Mouse (Mus musculus) embryonic facial prominence, embryonic 13.5 days (tissue): Measurements from ENCODE around the gene Gm5134. TPM values are rescaled to one million over a fixed set of nuclear protein-coding genes. Genes with fewer than 3 reads are reported as not detected.

ENCODE experiments used
- ATAC-seq: fragments of 200-750 bp; cut with Nextera tagmentation; 2 replicates; pipeline ENCODE4 v1.8.0; 2017; ENCODE audit warnings: low read depth; ENCODE audit not compliant: insufficient number of reproducible peaks, insufficient read depth, low FRiP score, low TSS enrichment
- H3K27ac ChIP-seq: fragments of 300-500 bp; sonication (generic); 2 replicates; pipeline ENCODE4 v1.5.1; 2015; ENCODE audit warnings: moderate library complexity, mild to moderate bottlenecking, inconsistent platforms
- H3K27me3 ChIP-seq: fragments of 300-500 bp; sonication (generic); 2 replicates; pipeline ENCODE4 v1.6.1; 2015; ENCODE audit warnings: mild to moderate bottlenecking, inconsistent platforms
- H3K36me3 ChIP-seq: fragments of 300-500 bp; sonication (generic); 2 replicates; pipeline ENCODE4 v1.6.1; 2015; ENCODE audit warnings: mild to moderate bottlenecking, inconsistent platforms
- H3K4me1 ChIP-seq: fragments of 300-500 bp; sonication (generic); 2 replicates; pipeline ENCODE4 v1.6.1; 2015; ENCODE audit warnings: inconsistent platforms
- H3K4me2 ChIP-seq: fragments of 300-500 bp; sonication (generic); 2 replicates; pipeline ENCODE4 v1.6.1; 2015; ENCODE audit warnings: moderate library complexity, mild to moderate bottlenecking, inconsistent platforms
- H3K4me3 ChIP-seq: fragments of 300-500 bp; sonication (generic); 2 replicates; pipeline ENCODE4 v1.5.1; 2015; ENCODE audit warnings: mild to moderate bottlenecking, inconsistent platforms
- H3K9ac ChIP-seq: fragments of 300-500 bp; sonication (generic); 2 replicates; pipeline ENCODE4 v1.6.1; 2015; ENCODE audit warnings: mild to moderate bottlenecking, inconsistent platforms
- H3K9me3 ChIP-seq: fragments of 300-500 bp; sonication (generic); 2 replicates; pipeline ENCODE4 v1.6.1; 2016; ENCODE audit warnings: inconsistent platforms
- WGBS: fragments of 180-500 bp; shearing (Covaris S2); methylation state at CpG from one replicate; pipeline ENCODE4 v1.1.7; 2015; ENCODE audit warnings: mixed read lengths; 5-methylcytosine and 5-hydroxymethylcytosine counted together
- microRNA-seq: library from miRNA; unstranded; fragments of <30 nt; microRNA quantifications from one replicate; pipeline ENCODE4, GENCODE M21; 2016
- polyA plus RNA-seq: library from polyadenylated mRNA; unstranded; fragments of >200 nt; fragmentation: Nextera tagmentation; extraction: Ambion mirVana; gene quantifications from 2 replicates; pipeline ENCODE4 v1.2.1, GENCODE M21; 2015

The Gm5134 gene
- polyA plus RNA-seq, 1 experiment from 2014 or later: not detected

- no peak for ATAC-seq
- Histone ChIP-seq H3K9ac (no peak overlapping the region), H3K9me3 (no peaks in the 10 kb centered on the region), H3K4me2 (no peak overlapping the region), H3K27ac (no peak overlapping the region), H3K36me3 (peaks cover 4% of the 10 kb centered on the region), H3K4me3 (no peak overlapping the region), H3K4me1 (peaks cover 3% of the 10 kb centered on the region; the same call in 1 of the 2 replicates), H3K27me3 (no peaks in the 10 kb centered on the region)
- WGBS: 36% methylated on average over 6 of the region's 6 CpGs
These were observed 94.7 kb downstream of the Gm5134 start for GRCm38 (mm10) chr10:76048967-76049366.

- WGBS: 78% methylated on average over 11 of the region's 11 CpGs
These were observed 97.5 kb downstream of the Gm5134 start for GRCm38 (mm10) chr10:76051860-76052259.

More at GRCm38 (mm10) chr10:76051860-76052259, 97.5 kb downstream of the Gm5134 start:
- Histone ChIP-seq H3K9ac (no peak overlapping the region), H3K27ac (no peak overlapping the region), H3K9me3 (no peaks in the 10 kb centered on the region), H3K4me1 (no peaks in the 10 kb centered on the region), H3K36me3 (no peaks in the 10 kb centered on the region), H3K4me3 (no peak overlapping the region), H3K27me3 (no peaks in the 10 kb centered on the region), H3K4me2 (no peak overlapping the region)
- ATAC-seq: no peak

Small RNA genes within 50 kb of the gene (microRNA-seq; reads per million reads assigned to microRNA genes)
- not detected for gene Mir6409

Other genes starting within 250 kb of the Gm5134 start
- 30.0 and 33.9 TPM in 2 replicates for gene Cabin1, start 190.2 kb upstream of the Gm5134 start, polyA plus RNA-seq
- 77.3 and 79.2 TPM in 2 replicates for gene Ddt, start 181.1 kb upstream of the Gm5134 start, polyA plus RNA-seq
- gene Gm20441, start 173.6 kb upstream of the Gm5134 start, polyA plus RNA-seq: not detected in 2 replicates
- 11.8 and 16.7 TPM in 2 replicates for gene Gstt3, start 173.1 kb upstream of the Gm5134 start, polyA plus RNA-seq
- 9.9 and 17.6 TPM in 2 replicates for gene Gstt1, start 155.9 kb upstream of the Gm5134 start, polyA plus RNA-seq
- not detected in 2 replicates for gene Gstt4, start 132.0 kb upstream of the Gm5134 start, polyA plus RNA-seq
- gene Gstt2, start 117.1 kb upstream of the Gm5134 start, polyA plus RNA-seq: 5.9 and 9.1 TPM in 2 replicates
- gene Mif, start 94.3 kb upstream of the Gm5134 start, polyA plus RNA-seq: 1,667 and 1,727 TPM in 2 replicates
- gene Derl3, start 61.1 kb upstream of the Gm5134 start, polyA plus RNA-seq: 2.6 and 3.9 TPM in 2 replicates
- 229 and 250 TPM in 2 replicates for gene Smarcb1, start 32.9 kb upstream of the Gm5134 start, polyA plus RNA-seq
- gene Chchd10, start 21.4 kb upstream of the Gm5134 start, polyA plus RNA-seq: 9.4 and 9.5 TPM in 2 replicates
- 123 and 136 TPM in 2 replicates for gene Mmp11, start 18.0 kb upstream of the Gm5134 start, polyA plus RNA-seq
- gene Gm867, start 13.8 kb upstream of the Gm5134 start, polyA plus RNA-seq: 0.61 TPM in 1 of 2 replicates, not detected in the other
- 0.37 and 1.1 TPM in 2 replicates for gene Vpreb3, start 11.5 kb upstream of the Gm5134 start, polyA plus RNA-seq
- 18.9 and 19.1 TPM in 2 replicates for gene Zfp280b, start 78.1 kb downstream of the Gm5134 start, polyA plus RNA-seq
- gene Slc5a4b, start 156.4 kb downstream of the Gm5134 start, polyA plus RNA-seq: not detected in 2 replicates
- gene Slc5a4a, start 192.9 kb downstream of the Gm5134 start, polyA plus RNA-seq: not detected in 2 replicates